Mouse (Mus musculus): ENCODE measurements at regions not wholly inside any gene's neighbourhood (a gene's known extent, or its start where the extent isn't known, plus 50 kb on each side); places are given as distances from the start of the nearest gene placed in this dataset.

DNA sequence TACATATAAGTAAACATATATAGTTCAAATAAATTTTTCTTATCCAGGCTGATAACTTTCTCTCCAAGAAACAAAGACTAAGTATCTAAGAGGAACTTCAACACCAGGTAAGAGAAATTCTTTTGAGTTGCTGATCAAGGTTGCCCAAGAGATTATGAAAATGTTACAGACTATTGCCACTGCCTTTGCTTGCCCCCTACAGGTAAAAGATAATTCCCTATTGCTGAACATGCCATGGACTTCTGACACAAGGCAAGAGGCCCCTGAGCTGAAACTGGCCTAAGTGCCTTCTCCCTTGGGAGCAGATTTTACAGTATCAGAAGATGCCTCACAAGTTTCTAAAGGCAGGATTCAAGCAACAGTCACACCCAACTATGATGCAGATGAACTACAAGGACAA is 2914.2 kb upstream of the Gm6569 start:
- TF ChIP-seq CTCF (IDR thresholded peaks at IDR 0.05; ENCODE audit: borderline replicate concordance, control insufficient read depth, extremely low read depth, insufficient read depth, low read length, poor library complexity) = no peak
- no peak for TF ChIP-seq POLR2A (IDR thresholded peaks at IDR 0.05; ENCODE audit: control insufficient read depth, extremely low read depth, insufficient read depth, low read length, poor library complexity)

All from thymus, adult 2 months (tissue).